Mouse (Mus musculus): ENCODE data around the gene Slf2.

Slf2 gene

DNA sequence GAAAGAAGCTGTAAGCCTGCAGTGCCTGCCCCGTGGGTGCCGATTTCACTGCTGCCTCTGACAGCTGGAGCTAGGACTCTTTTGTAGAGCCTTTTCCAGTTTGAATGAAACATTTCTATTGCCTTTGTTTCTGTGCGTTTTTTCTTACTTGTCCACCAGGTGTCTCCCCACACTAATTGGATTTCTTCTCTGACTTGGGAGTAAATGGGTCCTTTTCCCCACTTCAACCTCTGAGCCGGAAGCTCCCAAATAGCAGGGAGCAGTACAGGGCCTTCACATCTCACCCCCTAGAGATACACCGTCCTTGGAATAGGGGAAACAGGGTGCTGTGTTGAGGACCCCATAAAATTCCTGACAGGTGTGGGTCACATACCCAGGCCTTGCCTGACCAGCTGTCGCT lies 81.7 kb downstream of the Slf2 start:
- DNase-seq (ENCODE audit: low read depth): no peak

DNA sequence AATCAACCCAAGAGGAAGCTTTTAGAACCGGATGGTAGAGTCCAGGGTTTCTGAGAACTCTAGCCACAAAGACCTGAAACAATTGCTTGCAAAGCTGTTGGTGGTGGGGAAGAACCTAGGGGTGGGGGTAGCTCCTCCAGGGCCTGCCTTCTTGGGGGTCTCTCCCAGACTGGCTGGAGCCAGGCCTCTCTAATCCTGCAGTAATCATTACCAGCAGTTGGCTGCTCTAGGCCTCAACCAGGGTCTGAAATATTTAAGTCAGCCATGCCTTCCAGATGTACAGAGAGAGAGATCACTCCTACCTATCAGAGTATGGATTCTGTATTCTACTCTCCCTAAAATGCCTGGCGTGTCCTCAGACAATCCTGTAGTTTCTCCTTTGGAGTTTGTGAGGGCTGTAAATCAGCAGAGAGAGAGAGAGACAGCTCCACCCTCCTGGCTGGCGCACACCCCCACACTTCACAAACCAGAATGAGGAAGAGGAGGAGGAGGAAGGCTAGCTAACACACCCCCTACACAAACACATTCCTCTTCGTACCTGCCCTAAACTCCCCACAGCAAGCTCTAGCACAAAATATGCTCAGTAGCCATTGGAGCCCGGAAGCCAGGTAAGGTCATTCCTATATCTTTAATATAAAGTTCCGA lies 82.8 kb downstream of the Slf2 start:
- no peak for DNase-seq (ENCODE audit: low read depth)

- no peak for DNase-seq (ENCODE audit: low read depth)
These were observed 83.5 kb downstream of the Slf2 start, which contains the start of gene Lzts2 for GRCm38 (mm10) chr19:45014335-45014971. Gene Lzts2, plus strand, starts transcription at chr19:45014414.

GRCm38 (mm10) chr19:45014981-45015402 lies 84.0 kb downstream of the Slf2 start:
- no peak for DNase-seq (ENCODE audit: low read depth)

DNA sequence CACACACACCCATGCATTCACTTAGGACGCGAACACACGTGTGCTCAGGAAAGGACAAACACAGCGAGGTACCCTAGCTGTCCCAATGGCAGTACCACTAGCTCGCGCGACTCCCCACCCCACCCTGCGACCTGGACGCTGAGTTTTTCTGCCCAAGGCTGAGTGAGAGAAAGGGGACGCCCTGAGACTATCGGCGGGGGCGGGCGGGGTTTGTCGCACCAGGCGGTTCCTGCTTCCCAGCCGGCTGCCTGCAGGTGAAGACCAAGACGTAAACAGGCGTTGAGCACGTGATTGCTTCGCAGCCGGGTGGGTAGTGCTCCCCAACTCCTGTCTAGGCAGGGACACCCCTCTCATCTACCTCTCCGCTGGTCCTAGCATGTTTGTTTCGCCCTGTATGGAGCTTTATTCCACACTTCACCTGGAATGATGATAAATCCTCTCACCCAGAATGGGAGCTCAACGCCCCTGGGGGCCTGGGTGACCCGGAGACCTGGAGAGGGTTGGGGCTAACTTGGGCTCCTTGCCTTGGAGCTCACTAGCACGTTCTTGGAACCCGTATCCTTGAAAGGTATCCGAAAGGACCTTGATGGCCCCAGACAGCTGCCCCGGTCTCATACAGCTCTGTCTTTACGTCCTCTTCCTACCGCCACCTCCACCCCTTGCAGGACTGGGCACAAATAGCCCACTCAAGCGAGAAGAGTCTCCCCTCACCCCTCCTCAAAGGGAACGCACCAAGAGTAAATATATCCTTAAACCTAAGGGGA lies 84.7 kb downstream of the Slf2 start:
- DNase-seq (ENCODE audit: low read depth): no peak

DNA sequence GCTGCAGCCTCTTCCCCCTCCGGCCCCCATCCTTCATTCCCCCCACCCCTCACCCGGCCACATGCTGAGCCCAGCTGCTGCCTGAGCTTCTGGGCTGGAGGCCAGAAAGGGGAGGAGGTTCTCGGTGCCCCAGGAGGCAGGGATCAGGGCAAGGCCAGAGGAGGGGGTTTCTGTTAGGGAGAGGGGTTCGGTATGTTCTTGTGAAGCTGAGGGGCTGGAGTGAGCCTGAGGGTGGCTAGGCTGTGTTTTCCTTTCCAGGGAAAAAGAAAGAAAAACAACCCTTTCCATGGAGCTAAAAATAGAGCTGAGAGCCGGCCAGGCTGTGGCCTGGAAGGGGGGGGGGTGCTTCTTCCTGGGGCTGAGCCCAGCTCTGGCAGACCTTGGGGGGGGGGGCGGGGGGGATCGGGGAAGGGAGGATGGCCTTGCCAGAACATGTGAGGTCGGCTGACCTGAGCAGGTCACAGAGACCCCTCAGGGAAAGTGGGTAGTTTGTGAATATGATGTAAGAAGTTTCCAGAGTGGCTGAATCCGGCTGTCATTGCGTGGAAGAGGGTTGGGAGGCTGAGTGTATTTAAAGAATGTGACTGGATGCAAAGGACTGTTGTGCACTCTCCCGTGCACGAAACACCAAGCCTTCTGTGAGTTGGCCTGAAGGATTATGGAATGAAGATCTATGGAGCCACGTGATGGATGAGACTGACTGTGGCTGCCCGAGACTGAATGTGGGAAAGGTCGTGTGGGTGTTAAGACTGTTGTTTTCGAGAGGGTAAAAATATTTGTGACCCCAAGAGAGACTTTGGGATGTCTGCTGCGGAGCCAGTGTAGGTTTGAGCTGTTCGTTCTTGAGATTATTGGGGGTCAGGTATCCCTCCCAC lies 85.6 kb downstream of the Slf2 start:
- DNase-seq (ENCODE audit: low read depth): no peak

- no peak for DNase-seq (ENCODE audit: low read depth)
These were observed 86.3 kb downstream of the Slf2 start for GRCm38 (mm10) chr19:45017216-45017771.

- no peak for DNase-seq (ENCODE audit: low read depth)
These were observed 87.0 kb downstream of the Slf2 start for GRCm38 (mm10) chr19:45017909-45018308.

GRCm38 (mm10) chr19:45018351-45018831 lies 87.4 kb downstream of the Slf2 start:
- no peak for DNase-seq (ENCODE audit: low read depth)

- DNase-seq (ENCODE audit: low read depth): no peak
These were observed 89.4 kb downstream of the Slf2 start for GRCm38 (mm10) chr19:45020348-45020747.

- no peak for DNase-seq (ENCODE audit: low read depth)
These were observed 90.4 kb downstream of the Slf2 start for GRCm38 (mm10) chr19:45021362-45021761.

DNA sequence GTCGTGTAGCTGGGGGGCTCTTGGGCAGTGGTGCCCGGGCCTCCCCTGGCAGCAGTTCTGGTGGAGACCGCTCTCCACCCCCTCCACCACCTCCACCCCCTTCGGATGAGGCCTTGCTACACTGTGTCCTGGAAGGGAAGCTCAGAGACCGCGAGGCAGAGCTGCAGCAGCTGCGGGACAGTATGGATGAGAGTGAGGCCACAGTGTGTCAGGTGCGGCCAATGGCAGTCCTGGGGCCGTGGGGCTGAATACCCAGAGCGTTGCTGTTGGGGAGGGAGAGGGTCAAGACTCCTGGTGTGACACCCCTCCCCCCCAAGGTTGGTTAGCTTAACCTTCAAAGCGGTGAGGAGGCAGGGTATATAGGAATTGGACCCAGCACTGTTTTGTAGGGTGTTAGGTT lies 93.0 kb downstream of the Slf2 start:
- DNase-seq (ENCODE audit: low read depth): no peak

GRCm38 (mm10) chr19:45024775-45025174 lies 93.8 kb downstream of the Slf2 start:
- no peak for DNase-seq (ENCODE audit: low read depth)

GRCm38 (mm10) chr19:45025937-45026568 lies 95.1 kb downstream of the Slf2 start:
- DNase-seq (ENCODE audit: low read depth): no peak

DNA sequence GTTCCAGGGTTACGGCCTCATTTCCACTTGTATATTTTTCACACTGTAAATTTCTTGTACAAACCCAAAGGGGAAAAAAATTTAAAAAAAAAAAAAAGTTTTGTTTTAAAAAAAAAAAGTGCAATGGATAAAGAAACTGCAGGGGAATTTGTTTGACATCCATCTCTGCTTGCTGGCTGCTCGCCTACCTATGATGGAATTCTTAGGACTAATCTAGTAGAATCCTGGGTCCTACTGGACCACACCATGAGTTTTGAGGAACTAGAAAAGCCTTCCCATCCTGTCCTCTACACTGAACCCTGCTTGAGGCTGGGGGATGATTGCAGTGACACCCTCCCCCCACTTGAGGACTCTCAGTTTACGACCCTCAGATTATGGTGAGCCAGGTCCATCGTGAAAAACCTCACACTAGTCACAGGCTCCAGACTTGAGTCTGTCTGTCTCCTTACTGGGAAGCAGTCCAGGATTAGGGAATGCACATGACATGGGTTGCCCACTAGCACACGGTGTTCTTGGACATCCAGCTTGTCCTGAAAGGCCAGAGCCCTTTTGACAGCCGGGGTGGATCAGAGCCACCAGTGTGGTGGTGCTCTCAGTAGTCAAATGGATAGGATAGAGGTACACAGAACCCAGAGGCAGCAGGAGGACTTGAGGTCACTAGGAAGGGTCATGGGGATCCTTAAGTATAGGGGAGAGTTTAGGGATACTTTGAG lies 96.2 kb downstream of the Slf2 start:
- no peak for DNase-seq (ENCODE audit: low read depth)

DNA sequence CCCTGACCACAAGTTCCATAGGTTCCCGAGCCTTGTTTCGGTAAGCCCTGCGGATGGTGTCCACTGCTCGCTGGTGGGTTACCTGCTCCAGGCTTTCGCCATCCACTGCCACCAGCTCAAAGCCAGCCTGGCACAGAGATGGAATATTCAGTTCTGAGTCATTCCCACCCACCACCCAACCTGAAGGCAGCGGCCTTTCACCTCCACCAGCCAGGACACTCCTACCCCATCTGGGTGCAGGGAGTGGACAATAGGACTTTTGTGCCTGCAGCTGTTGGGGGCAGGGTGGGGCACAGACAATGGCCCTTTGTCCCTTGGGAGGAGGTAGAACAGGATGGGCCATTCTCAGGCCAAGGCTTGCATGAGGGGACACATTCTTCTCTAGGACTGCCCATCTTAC lies 96.9 kb downstream of the Slf2 start:
- DNase-seq (ENCODE audit: low read depth): no peak

DNA sequence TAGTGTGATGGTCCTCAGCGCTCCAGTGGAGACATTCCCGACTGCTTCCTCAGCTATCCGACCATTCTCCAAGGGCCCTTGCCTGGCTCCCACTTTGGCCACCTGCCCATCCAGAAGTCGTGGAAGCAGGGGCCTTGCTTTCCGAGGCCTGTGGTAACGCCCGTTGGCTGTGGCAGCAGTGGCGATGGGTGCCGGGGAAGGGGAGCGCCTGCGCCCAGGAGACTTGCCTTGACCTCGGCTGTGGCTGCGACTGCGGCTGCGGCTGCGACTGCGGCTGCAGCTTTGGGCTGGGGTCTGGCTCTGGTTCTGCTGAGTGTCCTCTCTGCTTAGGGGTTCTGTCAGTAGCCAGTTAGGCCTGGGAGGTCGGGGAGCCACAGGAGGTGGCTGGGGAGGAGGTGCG lies 97.8 kb downstream of the Slf2 start:
- no peak for DNase-seq (ENCODE audit: low read depth)

DNA sequence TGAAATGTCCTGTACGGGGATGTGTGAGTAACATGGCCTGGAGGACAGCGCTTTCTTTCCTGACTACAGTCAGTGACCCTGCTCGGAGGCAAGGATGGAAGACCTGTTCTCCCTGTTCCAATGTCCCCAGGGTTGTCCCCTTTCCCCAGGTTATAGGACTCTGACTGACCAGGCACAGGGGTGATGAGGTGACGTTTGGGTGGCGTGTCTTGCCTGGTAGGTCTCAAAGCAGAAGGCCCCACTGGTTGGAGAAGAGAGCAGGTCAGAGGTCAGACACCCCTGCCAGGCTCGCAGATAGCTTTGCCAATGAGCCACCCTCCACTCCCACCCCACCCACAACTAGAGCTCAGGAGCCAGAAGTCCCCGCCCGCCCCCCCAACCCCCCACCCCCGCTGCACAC lies 98.6 kb downstream of the Slf2 start:
- DNase-seq (ENCODE audit: low read depth): no peak

- no peak for DNase-seq (ENCODE audit: low read depth)
These were observed 99.2 kb downstream of the Slf2 start for GRCm38 (mm10) chr19:45030111-45030510.

All from c-Kit-positive CD71-negative TER-119-negative erythroid progenitor cells, embryonic 14.5 days (primary cell).